21 mouse cellular contexts compared by ENCODE assay signal in the genomic region with DNA sequence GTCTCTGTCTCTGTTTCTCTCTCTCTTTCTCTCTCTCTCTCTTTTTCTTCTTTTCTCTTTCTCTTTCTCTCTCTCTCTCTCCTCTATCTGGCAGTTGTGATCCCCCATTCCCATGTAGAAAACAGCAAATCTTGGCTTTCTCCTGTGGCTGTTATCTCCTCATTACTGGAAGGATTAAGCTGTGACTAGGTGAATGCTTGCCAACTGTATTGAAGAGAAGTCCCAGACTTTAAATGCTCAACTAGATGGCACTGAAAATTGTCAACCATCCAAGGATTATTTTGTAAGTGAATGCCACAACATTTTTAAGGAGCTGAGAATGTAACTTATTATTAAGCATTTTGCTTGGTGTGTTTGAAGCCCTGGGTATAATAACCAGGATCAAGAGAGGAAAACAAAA.
DNase-seq lines count a peak whose midpoint lies in the region; ATAC-seq and TF ChIP-seq lines count a peak whose summit lies in the region.
"Had no signal": no experiment of that assay in that cellular context is flagged by ENCODE, and none has a peak within 500 bp of the region (broad histone marks: within the 10 kb centered on the region; RNA-seq: fewer than 3 reads in every experiment).

No protein-coding gene starts in this region.

- peak; percentile 72 for DNase-seq in forebrain, embryonic 14.5 days (ENCODE audit: low spot score)
- no peak for DNase-seq in forebrain, embryonic 11.5 days (ENCODE audit: low spot score)
- peak; percentile 42 for DNase-seq in kidney, adult 2 months
- no peak for DNase-seq in kidney, adult 8-10 months
- peak; percentile 20 for DNase-seq in Muller cell, postnatal 12 days (ENCODE audit: inconsistent ontology term)
- DNase-seq in brain, embryonic 14.5 days (ENCODE audit: low read depth) = peak; percentile 74
- DNase-seq in frontal cortex, postnatal 10 days (ENCODE audit: low spot score in 2 of 2) = no peak
- DNase-seq: adrenal gland, adult 8-10 months; adrenal gland, postnatal 14 days; adrenal gland, postnatal 36 days; cerebellum, adult 11-12 months; cerebellum, adult 2 months; cerebellum, adult 9-10 months; cerebellum, postnatal 25 days had no signal

- H3K4me1 ChIP-seq in forebrain, embryonic 14.5 days (ENCODE audit: control insufficient read depth, insufficient read depth, low read length) = no peaks in the 10 kb centered on the region
- H3K4me1 ChIP-seq in forebrain, embryonic 11.5 days (replicated peaks; ENCODE audit: control insufficient read depth, insufficient read depth, low read length) = no peaks in the 10 kb centered on the region
- no peaks in the 10 kb centered on the region for H3K4me1 ChIP-seq in kidney, adult 2 months (ENCODE audit: control insufficient read depth, insufficient read depth, low read length)
- H3K4me1 ChIP-seq in neural tube, embryonic 15.5 days = no peaks in the 10 kb centered on the region
- H3K4me1 ChIP-seq: embryonic facial prominence, embryonic 10.5 days; embryonic facial prominence, embryonic 12.5 days; forebrain, embryonic 12.5 days had no signal

- H3K4me3 ChIP-seq in forebrain, embryonic 14.5 days (ENCODE audit: low read depth, low read length) = no peak overlapping the region
- H3K4me3 ChIP-seq in forebrain, embryonic 11.5 days (ENCODE audit: low read depth, low read length) = no peak overlapping the region
- no peak overlapping the region for H3K4me3 ChIP-seq in kidney, adult 2 months (ENCODE audit: insufficient read depth, low read depth, low read length)
- no peak overlapping the region for H3K4me3 ChIP-seq in neural tube, embryonic 15.5 days (replicated peaks)
- H3K4me3 ChIP-seq: embryonic facial prominence, embryonic 10.5 days; embryonic facial prominence, embryonic 12.5 days; forebrain, embryonic 12.5 days had no signal

- no peaks in the 10 kb centered on the region for H3K9me3 ChIP-seq in forebrain, embryonic 14.5 days (replicated peaks; ENCODE audit: control insufficient read depth, low read length)
- H3K9me3 ChIP-seq in forebrain, embryonic 11.5 days (ENCODE audit: control insufficient read depth, low read length) = no peaks in the 10 kb centered on the region
- H3K9me3 ChIP-seq in neural tube, embryonic 15.5 days (replicated peaks) = no peaks in the 10 kb centered on the region
- H3K9me3 ChIP-seq: embryonic facial prominence, embryonic 10.5 days; embryonic facial prominence, embryonic 12.5 days; forebrain, embryonic 12.5 days had no signal

- no peaks in the 10 kb centered on the region for H3K27me3 ChIP-seq in forebrain, embryonic 14.5 days (replicated peaks; ENCODE audit: control insufficient read depth, insufficient read depth, low read length)
- no peaks in the 10 kb centered on the region for H3K27me3 ChIP-seq in forebrain, embryonic 11.5 days (ENCODE audit: control insufficient read depth, insufficient read depth, low read length)
- H3K27me3 ChIP-seq in kidney, adult 2 months (replicated peaks; ENCODE audit: control insufficient read depth, insufficient read depth, low read length) = no peaks in the 10 kb centered on the region
- no peaks in the 10 kb centered on the region for H3K27me3 ChIP-seq in neural tube, embryonic 15.5 days (replicated peaks)
- H3K27me3 ChIP-seq: embryonic facial prominence, embryonic 12.5 days; forebrain, embryonic 12.5 days had no signal

- no peak overlapping the region for H3K27ac ChIP-seq in forebrain, embryonic 14.5 days (ENCODE audit: low read depth, low read length)
- no peak overlapping the region for H3K27ac ChIP-seq in forebrain, embryonic 11.5 days (ENCODE audit: low read depth, low read length)
- H3K27ac ChIP-seq in kidney, adult 2 months (ENCODE audit: insufficient read depth, low read depth, low read length) = peak overlapping the region; percentile 71
- H3K27ac ChIP-seq in neural tube, embryonic 15.5 days (replicated peaks) = no peak overlapping the region
- H3K27ac ChIP-seq: embryonic facial prominence, embryonic 10.5 days; embryonic facial prominence, embryonic 12.5 days; forebrain, embryonic 12.5 days had no signal

- H3K4me2 ChIP-seq in forebrain, embryonic 14.5 days (ENCODE audit: low read length) = no peak overlapping the region
- H3K4me2 ChIP-seq in forebrain, embryonic 11.5 days (ENCODE audit: low read depth, low read length, severe bottlenecking) = no peak overlapping the region
- no peak overlapping the region for H3K4me2 ChIP-seq in neural tube, embryonic 15.5 days
- H3K4me2 ChIP-seq: embryonic facial prominence, embryonic 12.5 days; forebrain, embryonic 12.5 days had no signal

- TF ChIP-seq CTCF in kidney, adult 2 months (conservative IDR thresholded peaks at IDR 0.05; ENCODE audit: insufficient read depth, insufficient read length, low read depth, low read length) = no peak
- no peak for TF ChIP-seq CTCF in brain, embryonic 14.5 days (IDR thresholded peaks at IDR 0.05; ENCODE audit: borderline replicate concordance, extremely low read depth, insufficient read depth, insufficient read length)

- H3K36me3 ChIP-seq in forebrain, embryonic 14.5 days (ENCODE audit: control insufficient read depth, insufficient read depth, low read length) = no peaks in the 10 kb centered on the region
- no peaks in the 10 kb centered on the region for H3K36me3 ChIP-seq in forebrain, embryonic 11.5 days (ENCODE audit: control insufficient read depth, insufficient read depth, low read length)
- no peaks in the 10 kb centered on the region for H3K36me3 ChIP-seq in kidney, adult 2 months (ENCODE audit: control insufficient read depth, insufficient read depth, low read length)
- no peaks in the 10 kb centered on the region for H3K36me3 ChIP-seq in neural tube, embryonic 15.5 days
- H3K36me3 ChIP-seq: embryonic facial prominence, embryonic 10.5 days; embryonic facial prominence, embryonic 12.5 days; forebrain, embryonic 12.5 days had no signal

- no peak for TF ChIP-seq POLR2A in kidney, adult 2 months (IDR thresholded peaks at IDR 0.05; ENCODE audit: low read depth, low read length)
- TF ChIP-seq POLR2A in brain, embryonic 14.5 days (IDR thresholded peaks at IDR 0.05; ENCODE audit: borderline replicate concordance, extremely low read depth, insufficient read depth, insufficient read length, poor library complexity, severe bottlenecking) = no peak

- no peak; the same call in 1 of the 2 replicates for ATAC-seq in forebrain, embryonic 14.5 days
- no peak for ATAC-seq in forebrain, embryonic 11.5 days (replicated peaks; ENCODE audit: low FRiP score)
- ATAC-seq in neural tube, embryonic 15.5 days (ENCODE audit: low FRiP score) = no peak
- ATAC-seq: activated CD4-positive, CD25-positive, alpha-beta regulatory T cell, adult 4 months; forebrain, embryonic 16.5 days; Patski had no signal

- no peak overlapping the region for H3K9ac ChIP-seq in forebrain, embryonic 14.5 days (ENCODE audit: low read length)
- H3K9ac ChIP-seq in forebrain, embryonic 11.5 days (ENCODE audit: low read length) = no peak overlapping the region
- H3K9ac ChIP-seq in neural tube, embryonic 15.5 days (replicated peaks) = no peak overlapping the region
- H3K9ac ChIP-seq: embryonic facial prominence, embryonic 12.5 days; forebrain, embryonic 12.5 days had no signal

Comparison
In these comparisons a context has a peak if more than half of its experiments do, and no peak if none do; other contexts are left out.
1. DNase-seq: peak in forebrain, embryonic 14.5 days (single experiment), kidney, adult 2 months (single experiment), Muller cell, postnatal 12 days (single experiment) and brain, embryonic 14.5 days (single experiment); none in forebrain, embryonic 11.5 days (single experiment), kidney, adult 8-10 months (0 of 2) and frontal cortex, postnatal 10 days (0 of 2).